Mouse (Mus musculus) right cerebral cortex, postnatal 4 days (tissue): ENCODE results near the gene Tbc1d10c.
A peak's percentile ranks its signal among the peaks of the same experiment; 100 is the strongest.

Experiments used
- DNase-seq: peaks from one replicate; pipeline ENCODE4 v3.0.0-alpha.2; 2022

The Tbc1d10c gene

GRCm38 (mm10) chr19:4190831-4191334 is at the start of gene Tbc1d10c:
Tbc1d10c (minus strand) TSS chr19:4191284.
- no peak for DNase-seq

GRCm38 (mm10) chr19:4240247-4240668 is 49.2 kb upstream of the Tbc1d10c start:
- no peak for DNase-seq

GRCm38 (mm10) chr19:4234548-4234947 is 43.5 kb upstream of the Tbc1d10c start:
- no peak for DNase-seq

- no peak for DNase-seq
Observed at GRCm38 (mm10) chr19:4232651-4233050, 41.6 kb upstream of the Tbc1d10c start.

- DNase-seq, result no peak
Observed at GRCm38 (mm10) chr19:4232186-4232572, 41.1 kb upstream of the Tbc1d10c start.

GRCm38 (mm10) chr19:4231253-4232185 is 40.4 kb upstream of the Tbc1d10c start, which contains the start of gene Pold4:
Pold4 (plus strand) TSS chr19:4231899.
- DNase-seq, result peak; percentile 95

GRCm38 (mm10) chr19:4230415-4230814 is 39.3 kb upstream of the Tbc1d10c start:
- DNase-seq, result no peak

GRCm38 (mm10) chr19:4229451-4230076 is 38.5 kb upstream of the Tbc1d10c start:
- no peak for DNase-seq

GRCm38 (mm10) chr19:4228891-4229290 is 37.8 kb upstream of the Tbc1d10c start:
- DNase-seq, result no peak

- peak; percentile 54 for DNase-seq
Observed at GRCm38 (mm10) chr19:4227894-4228678, 37.0 kb upstream of the Tbc1d10c start.

GRCm38 (mm10) chr19:4227446-4227845 is 36.4 kb upstream of the Tbc1d10c start:
- no peak for DNase-seq

- DNase-seq, result no peak
Observed at GRCm38 (mm10) chr19:4226779-4227178, 35.7 kb upstream of the Tbc1d10c start.

GRCm38 (mm10) chr19:4222165-4222564 is 31.1 kb upstream of the Tbc1d10c start:
- DNase-seq, result no peak

- DNase-seq, result no peak
Observed at GRCm38 (mm10) chr19:4220957-4221743, 30.1 kb upstream of the Tbc1d10c start.

- DNase-seq, result no peak
Observed at GRCm38 (mm10) chr19:4220416-4220815, 29.3 kb upstream of the Tbc1d10c start.

- DNase-seq, result no peak
Observed at GRCm38 (mm10) chr19:4219943-4220342, 28.9 kb upstream of the Tbc1d10c start.

- DNase-seq, result no peak
Observed at GRCm38 (mm10) chr19:4218784-4219183, 27.7 kb upstream of the Tbc1d10c start.

- DNase-seq, result no peak
Observed at GRCm38 (mm10) chr19:4218293-4218692, 27.2 kb upstream of the Tbc1d10c start.

- no peak for DNase-seq
Observed at GRCm38 (mm10) chr19:4217855-4218254, 26.8 kb upstream of the Tbc1d10c start.

- no peak for DNase-seq
Observed at GRCm38 (mm10) chr19:4217140-4217539, 26.1 kb upstream of the Tbc1d10c start.

GRCm38 (mm10) chr19:4216041-4216685 is 25.1 kb upstream of the Tbc1d10c start:
- DNase-seq, result no peak

- no peak for DNase-seq
Observed at GRCm38 (mm10) chr19:4215451-4215840, 24.4 kb upstream of the Tbc1d10c start.
